Mouse (Mus musculus): ENCODE data around the gene Entpd8.

Gene Entpd8

DNA sequence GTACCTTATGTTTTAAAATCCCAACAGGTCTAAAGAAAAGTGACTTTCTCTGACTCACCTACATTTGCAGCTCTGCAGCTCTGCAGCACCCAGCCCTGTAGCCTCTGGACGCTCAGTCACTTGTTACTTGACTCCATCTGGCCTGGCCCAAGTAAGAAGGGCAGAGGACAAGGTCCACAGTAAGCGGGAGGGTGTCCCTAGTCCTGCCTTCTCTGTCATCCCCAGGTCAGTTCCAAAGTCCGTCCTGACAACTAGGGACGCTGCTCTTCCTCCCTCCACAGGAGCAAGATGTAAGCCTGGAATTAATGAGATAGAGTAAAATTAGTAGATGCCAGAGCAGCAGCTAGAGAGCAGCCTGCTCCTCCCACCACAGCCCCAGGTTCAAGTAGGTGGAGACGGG is at the start of gene Entpd8:
Gene Entpd8, plus strand, starts transcription at position 229 of the 400 bp plus-strand sequence.
- no peak for DNase-seq (ENCODE audit: low read depth, low spot score)

DNA sequence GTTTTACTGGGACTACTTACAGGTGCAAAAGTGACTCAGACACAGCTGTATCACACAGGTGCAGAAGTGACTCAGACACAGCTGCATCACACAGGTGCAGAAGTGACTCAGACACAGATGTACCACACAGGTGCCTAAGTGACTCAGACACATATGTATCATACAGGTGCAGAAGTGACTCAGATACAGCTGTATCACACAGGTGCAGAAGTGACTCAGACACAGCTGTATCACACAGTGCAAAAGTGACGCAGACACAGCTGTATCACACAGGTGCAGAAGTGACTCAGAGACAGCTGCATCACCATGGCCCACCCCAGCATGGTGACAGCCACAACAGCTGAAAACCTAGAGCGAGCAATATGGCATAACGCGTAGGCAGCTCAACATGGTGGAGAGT is 45.1 kb upstream of the Entpd8 start:
- no peak for DNase-seq (ENCODE audit: low read depth, low spot score)

DNA sequence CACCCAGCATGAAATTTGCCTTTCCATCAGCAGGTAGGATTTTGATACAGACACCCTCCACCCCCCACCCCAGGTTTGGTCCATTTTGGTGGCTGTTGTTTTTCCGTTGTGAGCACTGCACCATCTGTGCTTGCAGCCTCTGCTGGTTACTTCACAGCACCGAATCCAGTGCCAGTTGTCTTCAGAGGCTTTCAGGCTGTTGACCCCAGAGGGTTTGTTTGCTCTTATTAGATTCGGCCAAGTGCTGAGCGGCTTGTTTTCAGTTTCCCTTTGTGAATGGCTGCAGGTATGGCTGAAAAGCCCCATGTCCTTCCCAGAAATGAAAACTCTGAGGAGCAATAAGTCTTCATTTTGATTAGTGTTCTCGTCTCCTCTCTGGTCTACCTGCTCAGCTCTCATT is 40.0 kb upstream of the Entpd8 start:
- DNase-seq (ENCODE audit: low read depth, low spot score) = no peak

DNA sequence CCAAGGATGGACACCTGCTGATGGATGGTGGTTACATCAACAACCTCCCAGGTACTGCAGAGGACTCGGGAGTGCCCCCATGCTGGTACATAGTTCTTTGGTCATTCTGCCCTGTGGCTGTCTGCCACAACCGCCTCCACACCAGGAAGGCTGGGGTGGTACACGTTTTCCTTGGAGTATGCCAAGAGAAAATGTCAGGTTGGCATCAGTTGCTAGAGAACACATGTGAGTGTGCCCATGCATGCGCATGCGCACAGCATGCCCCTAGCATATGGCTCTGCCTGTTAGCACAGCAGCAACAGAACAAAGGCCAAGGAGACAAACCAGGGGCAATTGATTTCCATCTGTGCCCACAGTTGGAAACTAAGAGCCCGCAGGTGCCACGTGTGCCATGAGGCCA is 29.2 kb upstream of the Entpd8 start:
- DNase-seq (ENCODE audit: low read depth, low spot score) = no peak

DNA sequence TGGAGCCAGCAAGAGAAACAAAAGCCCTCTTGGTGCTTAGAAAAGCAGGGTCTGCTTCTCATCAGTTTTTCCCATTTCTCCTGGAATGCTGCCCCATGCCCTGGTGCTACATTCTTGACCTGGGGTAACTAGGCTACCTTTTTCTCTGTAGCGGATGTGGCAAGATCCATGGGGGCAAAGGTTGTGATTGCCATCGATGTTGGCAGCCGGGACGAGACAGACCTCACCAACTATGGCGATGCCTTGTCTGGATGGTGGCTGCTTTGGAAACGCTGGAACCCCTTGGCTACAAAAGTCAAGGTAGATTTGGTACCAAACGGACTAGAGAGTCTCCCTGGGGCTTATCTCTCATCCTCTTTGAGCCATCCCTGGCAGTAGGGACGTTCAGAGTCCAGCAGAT is 28.7 kb upstream of the Entpd8 start:
- DNase-seq (ENCODE audit: low read depth, low spot score) = no peak

DNA sequence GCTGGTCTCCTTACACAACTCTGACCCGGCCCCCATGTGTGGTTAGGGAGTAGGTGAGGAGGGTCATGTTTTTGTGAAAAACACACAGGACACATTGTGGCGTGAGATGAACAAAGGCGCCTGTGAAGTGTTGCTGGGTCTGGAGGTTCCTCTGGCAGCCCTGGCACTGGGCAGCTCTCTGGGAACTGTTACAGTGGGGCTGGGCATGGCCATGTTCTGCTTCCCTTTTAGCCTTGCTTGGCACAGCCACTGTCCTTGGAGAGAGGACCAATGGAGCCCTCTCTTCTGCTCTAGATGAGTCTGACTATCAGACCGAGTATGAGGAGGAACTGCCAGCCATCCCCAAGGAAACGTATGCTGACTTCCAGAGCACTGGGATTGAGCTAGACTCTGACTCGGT is 27.0 kb upstream of the Entpd8 start:
- no peak for DNase-seq (ENCODE audit: low read depth, low spot score)

DNA sequence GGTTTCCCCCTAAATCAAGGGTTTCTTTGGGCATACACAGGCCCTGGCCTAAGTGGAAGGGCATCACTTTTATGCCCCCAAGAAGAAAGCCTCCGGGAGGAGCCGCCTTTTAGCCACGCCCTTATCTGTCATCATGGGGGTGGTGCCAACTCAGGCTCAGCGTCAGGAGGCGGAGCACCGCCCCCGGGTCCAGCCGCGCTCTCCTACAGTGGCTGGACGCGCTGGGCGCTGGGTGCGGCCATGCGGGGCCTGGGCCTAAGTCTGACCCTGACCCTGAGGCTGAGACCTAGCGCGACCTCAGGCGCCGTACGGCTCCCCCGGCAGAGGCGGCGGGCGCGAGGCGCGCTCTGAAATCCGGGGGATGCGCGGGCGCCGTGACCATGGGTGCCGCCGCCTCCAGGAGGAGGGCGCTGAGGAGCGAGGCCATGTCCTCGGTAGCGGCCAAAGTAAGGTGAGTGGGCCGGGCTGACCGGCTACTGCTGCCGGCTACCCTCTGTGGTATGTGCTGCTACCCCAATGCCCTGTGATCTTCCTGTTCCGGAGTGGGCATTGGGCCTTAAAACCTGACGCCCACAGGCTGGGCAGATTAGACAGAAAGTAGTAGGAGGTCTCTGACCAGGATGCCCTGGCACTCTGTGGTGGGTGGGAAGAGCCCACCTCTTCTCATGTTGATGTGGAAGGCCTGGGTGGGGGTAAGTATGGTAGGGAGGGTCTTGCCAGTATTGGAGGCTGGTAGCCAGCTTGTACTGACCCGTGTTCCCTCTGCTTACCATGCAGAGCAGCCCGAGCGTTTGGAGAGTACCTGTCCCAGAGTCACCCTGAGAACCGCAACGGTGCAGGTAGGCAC is 25.7 kb upstream of the Entpd8 start, which contains the start of gene Nsmf:
Gene Nsmf, plus strand, starts transcription at position 135 of the 847 bp plus-strand sequence.
- DNase-seq (ENCODE audit: low read depth, low spot score) = peak; percentile 75

DNA sequence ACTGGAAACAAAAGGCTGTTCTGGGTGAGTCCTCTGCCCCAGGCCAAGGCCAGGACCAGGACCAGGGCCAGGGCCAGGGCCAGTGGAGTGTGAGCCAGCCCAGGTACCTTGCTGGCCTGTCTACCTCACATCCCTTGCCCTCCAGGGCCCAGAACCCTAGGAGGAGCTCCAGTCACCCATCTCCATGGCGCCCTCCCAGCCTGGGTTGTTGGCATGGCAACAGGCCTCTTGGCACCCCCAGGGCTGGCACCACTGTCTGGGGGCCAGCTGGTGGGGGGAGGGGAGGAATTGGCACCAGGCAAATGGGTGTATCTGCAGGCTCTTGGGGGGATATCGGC is 25.1 kb upstream of the Entpd8 start:
- DNase-seq (ENCODE audit: low read depth, low spot score) = no peak

DNA sequence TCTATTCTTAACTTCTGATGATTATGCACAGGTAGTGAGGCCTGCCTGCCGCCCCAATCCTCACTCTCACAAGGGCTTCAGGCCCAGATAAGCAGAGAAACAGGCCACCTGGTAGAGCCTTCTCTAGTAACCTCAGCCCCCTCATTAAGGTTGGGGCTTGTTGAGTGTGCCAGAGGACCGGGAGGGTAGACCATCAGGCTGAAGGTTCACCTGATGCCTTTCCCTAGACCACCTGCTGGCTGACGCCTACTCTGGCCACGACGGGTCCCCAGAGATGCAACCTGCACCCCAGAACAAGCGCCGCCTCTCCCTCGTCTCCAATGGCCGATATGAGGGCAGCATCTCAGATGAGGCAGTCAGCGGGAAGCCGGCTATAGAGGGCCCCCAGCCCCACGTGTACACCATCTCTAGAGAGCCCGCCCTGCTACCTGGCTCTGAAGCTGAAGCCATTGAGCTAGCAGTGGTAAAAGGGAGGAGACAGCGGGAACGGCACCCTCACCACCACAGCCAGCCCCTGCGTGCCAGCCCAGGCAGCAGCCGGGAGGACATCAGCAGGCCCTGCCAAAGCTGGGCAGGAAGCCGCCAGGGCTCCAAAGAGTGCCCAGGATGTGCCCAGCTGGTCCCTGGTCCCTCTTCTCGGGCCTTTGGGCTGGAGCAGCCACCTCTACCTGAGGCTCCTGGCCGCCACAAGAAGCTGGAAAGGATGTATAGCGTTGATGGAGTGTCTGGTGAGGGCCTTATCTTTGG is 24.5 kb upstream of the Entpd8 start:
- DNase-seq (ENCODE audit: low read depth, low spot score) = no peak

DNA sequence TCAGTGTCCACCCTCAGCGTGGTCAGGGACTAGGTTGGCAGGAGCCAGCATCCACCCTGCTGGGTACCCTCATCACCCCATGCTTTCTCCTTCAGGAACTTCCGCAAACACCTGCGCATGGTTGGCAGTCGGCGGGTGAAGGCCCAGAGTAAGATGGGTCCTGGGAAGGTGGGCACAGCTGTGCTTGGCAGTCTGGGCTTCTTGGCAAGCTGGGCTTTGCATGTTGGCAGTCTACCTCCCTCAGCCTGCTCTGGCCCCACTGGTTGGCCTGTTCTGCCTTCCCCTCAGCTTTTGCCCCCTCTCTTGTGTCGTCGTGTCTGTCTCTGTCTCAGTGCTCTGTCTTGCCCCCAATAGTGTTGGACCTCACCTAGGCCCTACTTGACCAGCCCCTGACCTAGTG is 21.2 kb upstream of the Entpd8 start:
- no peak for DNase-seq (ENCODE audit: low read depth, low spot score)

DNA sequence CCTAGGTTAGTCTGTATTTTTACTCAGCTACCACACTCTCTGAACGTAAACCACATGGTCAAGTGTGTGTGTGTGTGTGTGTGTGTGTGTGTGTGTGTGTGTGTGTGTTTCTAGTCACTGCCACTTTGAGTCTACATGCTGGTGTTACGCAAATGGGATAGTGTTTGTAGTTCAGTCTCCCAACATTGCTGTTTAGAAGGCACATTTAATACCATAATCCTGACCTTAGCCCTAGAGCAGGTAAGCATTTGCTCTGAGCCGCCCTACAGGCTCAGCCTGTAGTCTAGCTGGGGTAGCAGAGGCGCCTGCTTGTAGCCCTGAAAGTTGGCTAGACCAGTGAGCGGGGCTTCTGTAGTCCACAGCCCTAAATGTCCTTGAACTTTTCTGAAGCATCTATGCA is 16.6 kb upstream of the Entpd8 start:
- DNase-seq (ENCODE audit: low read depth, low spot score) = no peak

DNA sequence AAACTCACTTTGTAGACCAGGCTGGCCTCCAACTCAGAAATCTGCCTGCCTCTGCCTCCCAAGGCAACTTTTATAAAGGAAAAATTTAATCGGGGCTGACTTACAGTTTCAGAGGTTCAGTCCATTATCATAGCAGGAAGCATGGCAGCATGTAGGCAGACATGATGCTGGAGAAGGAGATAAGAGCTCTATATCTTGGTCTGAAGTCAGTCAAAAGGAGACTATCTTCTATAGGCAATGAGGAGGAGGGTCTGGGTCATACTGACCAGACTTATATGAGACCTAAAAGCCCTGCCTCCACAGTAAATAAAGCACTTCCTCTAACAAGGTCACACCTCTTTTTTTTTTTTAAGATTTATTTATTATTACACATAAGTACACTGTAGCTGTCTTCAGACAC is 15.8 kb upstream of the Entpd8 start:
- DNase-seq (ENCODE audit: low read depth, low spot score) = no peak

DNA sequence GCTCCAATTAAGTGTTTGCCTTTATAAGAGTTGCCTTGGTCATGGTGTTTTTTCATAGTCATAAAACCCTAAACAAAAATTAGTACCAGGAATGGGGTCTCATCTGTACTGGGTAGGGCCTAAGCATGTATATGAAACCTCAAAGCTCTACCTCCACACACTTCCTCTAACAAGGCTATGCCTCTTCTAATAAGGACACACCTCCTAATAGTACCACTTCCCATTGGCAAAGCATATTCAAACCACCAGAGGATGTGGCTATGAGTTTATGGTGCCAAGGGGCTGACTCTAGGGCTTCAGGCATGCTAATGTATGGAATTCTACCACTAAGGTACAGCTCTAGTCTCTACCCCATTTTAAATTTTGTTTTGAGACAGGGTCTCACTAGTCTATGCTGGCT is 14.6 kb upstream of the Entpd8 start:
- no peak for DNase-seq (ENCODE audit: low read depth, low spot score)

DNA sequence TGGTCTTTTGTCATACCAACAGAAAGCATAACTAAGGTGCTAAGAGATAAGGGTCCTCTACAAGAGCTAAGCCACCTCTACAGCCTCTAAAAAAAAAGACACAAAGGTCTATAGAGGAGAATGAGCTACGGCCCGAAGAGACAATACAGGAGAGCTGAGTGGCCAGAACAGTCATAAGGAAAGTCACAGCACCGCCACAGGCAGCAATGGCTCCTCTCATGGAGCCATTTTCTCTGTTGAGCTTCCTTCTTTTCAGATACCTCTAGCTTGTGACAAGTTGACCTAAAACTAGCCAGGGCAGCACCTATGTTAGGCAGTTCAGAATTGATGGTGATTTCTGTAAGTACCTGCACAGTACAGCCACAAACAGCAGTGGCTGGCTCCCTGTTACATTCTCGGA is 13.6 kb upstream of the Entpd8 start:
- DNase-seq (ENCODE audit: low read depth, low spot score) = no peak

DNA sequence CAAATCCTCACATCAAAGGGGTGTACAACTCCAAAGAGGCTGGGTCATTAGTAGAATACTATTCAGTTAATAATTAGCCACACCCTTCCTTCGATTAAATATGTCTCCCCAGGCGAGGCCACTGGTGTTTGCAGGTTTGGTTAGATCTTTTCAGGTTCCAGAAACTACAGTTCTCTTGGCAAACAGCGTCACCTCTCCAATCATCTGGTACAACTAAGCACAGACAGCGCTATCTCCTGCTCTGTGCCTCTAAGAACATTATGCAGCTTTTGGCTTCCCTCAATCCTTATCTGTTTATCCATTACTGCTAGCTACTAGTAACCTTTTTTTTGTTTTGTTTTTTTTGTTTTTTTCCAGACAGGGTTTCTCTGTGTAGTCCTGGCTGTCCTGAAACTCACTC is 10.6 kb upstream of the Entpd8 start:
- no peak for DNase-seq (ENCODE audit: low read depth, low spot score)

DNA sequence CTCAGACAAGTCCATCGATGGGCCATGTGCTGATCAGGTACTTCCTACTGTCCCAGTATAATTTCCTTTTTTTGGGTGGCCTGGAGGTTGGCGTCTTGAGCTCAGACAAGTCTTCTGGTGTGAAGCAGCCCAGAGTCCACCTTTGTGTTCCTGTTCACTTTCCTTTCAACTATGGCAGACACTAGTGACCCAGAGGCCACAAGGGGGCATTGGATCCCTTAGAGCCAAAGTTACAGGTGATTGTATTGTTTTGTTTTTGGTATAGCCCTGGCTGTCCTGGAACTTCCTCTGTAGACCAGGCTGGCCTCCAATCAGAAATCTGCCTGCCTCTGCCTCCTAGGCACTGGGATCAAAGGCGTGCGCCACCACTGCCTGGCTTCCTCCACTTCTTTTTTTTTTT is 7.7 kb upstream of the Entpd8 start:
- no peak for DNase-seq (ENCODE audit: low read depth, low spot score)

DNA sequence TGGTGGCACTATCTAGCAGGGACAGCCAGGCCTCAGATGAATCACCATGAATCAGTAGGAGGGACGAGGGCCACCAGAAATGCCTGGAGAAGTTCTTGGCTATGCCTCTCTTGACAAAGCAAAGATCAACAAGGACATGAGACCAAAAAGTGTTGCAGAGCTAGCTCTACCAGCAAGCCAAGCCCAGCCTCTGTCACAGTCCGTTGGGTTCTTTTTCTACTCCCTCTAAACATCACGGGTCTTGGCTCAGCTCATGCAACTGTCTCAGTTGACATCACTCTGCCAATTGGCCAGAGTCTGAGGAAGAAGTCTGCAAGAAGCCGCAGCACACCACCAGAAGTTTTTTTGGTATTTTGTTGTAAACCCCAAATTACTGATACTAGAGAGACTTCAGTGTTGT is 4.6 kb upstream of the Entpd8 start:
- no peak for DNase-seq (ENCODE audit: low read depth, low spot score)

DNA sequence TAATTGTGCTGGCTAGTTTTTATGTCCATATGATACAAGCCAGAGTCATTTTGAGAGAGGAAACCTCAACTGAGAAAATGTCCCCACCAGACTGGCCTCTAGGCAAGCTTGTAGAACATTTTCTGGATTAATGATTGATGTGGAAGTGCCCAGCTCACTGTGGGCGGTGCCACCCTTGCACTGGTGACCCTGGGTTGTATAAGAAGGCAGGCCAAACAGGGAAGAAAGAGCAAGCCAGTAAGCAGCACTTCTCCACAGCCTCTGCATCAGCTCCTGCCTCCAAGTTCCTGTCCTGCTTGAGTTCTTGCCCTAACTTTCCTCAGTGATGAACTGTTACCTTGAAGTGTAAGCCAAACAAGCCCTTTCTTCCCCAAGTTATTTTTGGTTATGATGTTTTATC is 1.1 kb upstream of the Entpd8 start:
- no peak for DNase-seq (ENCODE audit: low read depth, low spot score)

DNA sequence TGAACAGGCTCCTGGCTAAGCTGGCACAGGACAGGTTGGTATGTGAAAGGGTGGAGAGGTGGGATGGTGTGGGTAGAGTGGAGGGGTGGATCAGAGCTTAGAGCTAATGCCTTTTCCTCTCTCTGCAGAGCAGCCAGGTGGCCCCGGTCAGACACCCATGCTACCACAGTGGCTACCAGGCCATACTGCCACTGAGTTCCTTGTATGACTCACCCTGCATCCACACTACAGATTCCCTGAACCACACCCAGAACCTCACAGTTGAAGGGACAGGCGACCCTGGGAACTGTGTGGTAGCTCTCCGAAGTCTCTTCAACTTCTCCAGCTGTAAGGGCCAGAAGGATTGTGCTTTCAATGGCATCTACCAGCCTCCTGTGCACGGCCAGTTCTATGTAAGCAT is 3.6 kb downstream of the Entpd8 start:
- DNase-seq (ENCODE audit: low read depth, low spot score) = no peak

DNA sequence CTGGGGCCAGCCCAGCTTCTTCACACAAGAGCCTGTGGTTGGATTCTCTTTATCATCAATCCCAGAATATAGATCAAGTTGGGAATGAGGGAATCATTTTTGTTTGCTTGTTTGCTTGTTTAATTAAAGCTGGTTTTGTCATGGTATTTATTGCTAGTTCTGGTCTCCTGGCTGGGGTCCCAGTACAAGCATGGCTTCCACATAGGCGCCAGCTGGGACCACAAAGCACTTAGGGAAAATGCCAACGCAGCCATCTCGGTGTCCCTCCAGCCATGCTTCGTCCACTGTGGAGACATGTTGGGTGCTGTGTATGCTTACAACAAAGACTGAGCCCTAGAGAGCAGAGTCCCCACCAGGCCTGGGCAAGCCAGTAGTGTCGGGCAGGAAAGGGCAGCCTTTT is 5.5 kb downstream of the Entpd8 start:
- DNase-seq (ENCODE audit: low read depth, low spot score) = no peak

DNA sequence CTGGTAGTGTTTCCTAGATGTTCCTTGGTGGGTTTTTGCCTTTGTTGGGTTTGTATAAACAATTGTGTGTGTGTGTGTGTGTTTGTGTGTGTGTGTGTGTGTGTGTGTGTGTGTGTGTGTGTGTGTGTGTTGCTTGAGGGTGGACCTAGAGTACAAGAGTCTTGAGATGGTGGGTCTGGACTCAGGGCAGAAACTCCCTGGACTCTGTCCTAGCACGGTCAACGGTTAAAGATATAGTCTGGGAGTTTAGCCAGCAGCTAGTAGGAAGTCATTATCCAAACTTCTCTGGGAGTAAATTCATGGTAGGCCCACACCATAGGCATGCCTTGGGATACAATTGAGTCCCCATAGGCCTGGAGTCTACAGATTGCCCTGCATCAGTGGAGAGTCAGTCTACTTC is 7.7 kb downstream of the Entpd8 start:
- DNase-seq (ENCODE audit: low read depth, low spot score) = no peak

DNA sequence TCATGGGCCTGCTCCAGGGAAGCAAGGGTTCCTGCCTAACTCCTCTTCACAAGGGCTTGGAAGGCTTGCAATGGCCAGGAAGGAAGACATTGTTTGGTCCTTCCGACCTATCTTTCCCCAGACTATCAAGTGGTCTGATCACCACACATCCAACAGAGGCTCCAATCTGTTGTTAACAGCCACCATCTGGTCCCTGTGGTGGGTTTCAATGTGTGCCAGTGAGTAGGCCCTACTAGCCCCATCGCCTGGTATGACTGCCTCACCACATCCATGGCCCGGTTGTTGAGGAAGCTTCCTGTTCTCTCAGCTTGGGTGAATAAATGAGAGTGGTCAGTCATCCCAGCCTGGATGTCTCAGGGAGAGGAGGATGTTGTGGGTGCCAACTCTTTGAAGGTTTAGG is 8.5 kb downstream of the Entpd8 start:
- DNase-seq (ENCODE audit: low read depth, low spot score) = no peak

DNA sequence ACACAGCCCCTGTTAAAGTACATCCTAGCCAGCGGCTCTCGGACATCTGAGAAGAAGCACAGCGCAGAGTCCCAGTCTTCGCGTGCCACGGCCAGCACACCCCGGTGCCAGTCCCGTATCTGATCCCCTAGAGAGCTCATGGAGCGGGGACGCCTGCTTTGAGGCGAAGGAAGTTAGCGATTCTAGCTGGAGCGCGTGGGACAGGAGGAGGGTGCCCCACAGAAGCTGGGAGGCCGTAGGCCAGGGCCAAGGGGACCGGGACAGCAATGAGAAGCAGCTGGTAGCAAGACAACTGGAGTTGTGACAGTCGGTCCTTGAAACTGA is 14.6 kb downstream of the Entpd8 start:
- no peak for DNase-seq (ENCODE audit: low read depth, low spot score)
